Mouse (Mus musculus) kidney, adult 2 months (tissue): Measurements from ENCODE around the gene Spc25. TPM values are rescaled to one million over a fixed set of nuclear protein-coding genes. Genes with fewer than 3 reads are reported as not detected.

Experiments
- DNase-seq: peaks from one replicate; pipeline ENCODE4 v3.0.0; 2021
- H3K27ac ChIP-seq: fragments of 200-500 bp; 2 replicates; pipeline ENCODE4 v1.5.1; 2012; ENCODE audit warnings: low read depth, low read length, control low read depth, inconsistent platforms; ENCODE audit not compliant: insufficient read depth
- H3K27me3 ChIP-seq: fragments of 200-500 bp; replicated peaks from 2 replicates; pipeline ENCODE4 v1.6.1; 2012; ENCODE audit warnings: mild to moderate bottlenecking, moderate library complexity, low read length, inconsistent platforms; ENCODE audit not compliant: control insufficient read depth, insufficient read depth
- H3K36me3 ChIP-seq: fragments of 200-500 bp; 2 replicates; pipeline ENCODE4 v1.6.1; 2012; ENCODE audit warnings: mild to moderate bottlenecking, moderate library complexity, low read length, inconsistent platforms; ENCODE audit not compliant: control insufficient read depth, insufficient read depth
- H3K4me1 ChIP-seq: fragments of 200-500 bp; 2 replicates; pipeline ENCODE4 v1.6.1; 2011; ENCODE audit warnings: low read length; ENCODE audit not compliant: control insufficient read depth, insufficient read depth
- H3K4me3 ChIP-seq: fragments of 200-500 bp; 2 replicates; pipeline ENCODE4 v1.5.1; 2011; ENCODE audit warnings: mild to moderate bottlenecking, low read depth, low read length, control low read depth; ENCODE audit not compliant: insufficient read depth
- CTCF ChIP-seq: fragments of 200-500 bp; conservative IDR thresholded peaks from 2 replicates; pipeline ENCODE4 v1.5.1; 2011; ENCODE audit warnings: low read depth, mild to moderate bottlenecking, control low read depth, low read length, moderate library complexity, mixed read lengths; ENCODE audit not compliant: insufficient read depth, insufficient read length
- POLR2A ChIP-seq: fragments of 200-500 bp; IDR thresholded peaks from one replicate; pipeline ENCODE4 v1.6.1; 2011; ENCODE audit warnings: low read depth, low read length, control low read depth
- WGBS: fragments of 180-500 bp; shearing (Covaris S2); methylation state at CpG from one replicate; pipeline ENCODE4 v1.1.7; 2018; 5-methylcytosine and 5-hydroxymethylcytosine counted together
- polyA plus RNA-seq: library from polyadenylated mRNA; depleted of rRNA; stranded (reverse); fragments of >200 nt; gene quantifications from 2 replicates; pipeline ENCODE4 v1.2.3, GENCODE M21; 2012; rRNA removed

The Spc25 gene
- polyA plus RNA-seq, 1 experiment: 9.3 TPM

DNA sequence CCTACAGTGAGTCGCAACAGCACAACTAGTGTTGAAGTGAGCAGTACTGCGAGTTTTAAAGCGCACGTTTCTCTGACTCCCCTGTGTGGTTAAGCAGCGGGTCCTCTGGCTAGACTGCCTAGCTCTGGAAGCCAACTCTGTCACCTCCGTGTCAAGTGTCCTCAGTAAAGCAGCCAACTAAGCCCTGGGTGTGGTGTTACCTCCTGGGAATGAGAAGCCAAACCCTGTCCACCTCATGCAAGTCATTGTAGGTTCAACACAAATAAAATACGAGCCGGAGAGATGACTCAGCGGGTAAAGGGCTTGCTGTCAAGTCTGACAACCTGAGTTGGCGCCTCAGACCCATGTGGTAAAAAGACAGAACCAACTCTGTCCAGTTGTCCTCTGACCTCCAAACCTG, 56.8 kb downstream of the Spc25 start:
- Histone ChIP-seq H3K36me3 (no peaks in the 10 kb centered on the region), H3K4me1 (no peaks in the 10 kb centered on the region), H3K27ac (no peak overlapping the region), H3K4me3 (no peak overlapping the region), H3K27me3 (no peaks in the 10 kb centered on the region)
- TF ChIP-seq POLR2A (no peak), CTCF (no peak)
- 85% methylated on average over 10 of the region's 10 CpGs for WGBS
- no peak for DNase-seq

DNA sequence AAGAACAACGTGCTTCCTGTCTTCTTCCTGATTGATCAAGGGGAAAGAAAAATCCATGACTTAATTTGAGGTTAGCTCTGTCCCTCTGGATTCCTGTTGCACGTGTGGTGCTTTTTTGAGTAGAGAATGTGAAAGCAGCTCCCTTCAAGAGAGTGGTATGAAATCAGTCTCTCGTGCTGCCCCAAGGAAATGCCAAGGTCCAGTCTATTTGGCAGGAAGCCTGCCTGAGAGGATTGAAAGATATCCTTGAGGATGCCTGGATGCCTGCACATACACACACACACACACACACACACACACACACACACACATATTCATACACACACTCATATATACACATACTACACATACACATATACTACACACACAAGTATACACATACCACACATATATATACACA, 57.3 kb downstream of the Spc25 start:
- H3K36me3 ChIP-seq: no peaks in the 10 kb centered on the region
- WGBS: 24% methylated on average over 3 of the region's 3 CpGs
- no peaks in the 10 kb centered on the region for H3K4me1 ChIP-seq
- no peaks in the 10 kb centered on the region for H3K27me3 ChIP-seq
- H3K4me3 ChIP-seq: no peak overlapping the region
- peak; percentile 42 for DNase-seq
- H3K27ac ChIP-seq: no peak overlapping the region
- TF ChIP-seq CTCF: no peak
- TF ChIP-seq POLR2A: no peak

Other genes with a start within 250 kb of the Spc25 start
- 0.75 and 1.0 TPM in 2 replicates for gene Nostrin, start 70.4 kb downstream of the Spc25 start, polyA plus RNA-seq
- 0.56 and 0.89 TPM in 2 replicates for gene G6pc2, start 4.9 kb upstream of the Spc25 start, polyA plus RNA-seq
- gene Abcb11, start 136.4 kb upstream of the Spc25 start, polyA plus RNA-seq: not detected in 2 replicates
- gene Dhrs9, start 174.3 kb upstream of the Spc25 start, polyA plus RNA-seq: 0.15 and 0.20 TPM in 2 replicates